Comparison of ENCODE assay signal across 14 mouse cellular contexts in genomic region chr4:54515934-54516333, GRCm38 (mm10).
A peak's percentile ranks its signal among the peaks of the same experiment; 100 is the strongest.
DNase-seq lines count a peak whose midpoint lies in the region; ATAC-seq lines count a peak whose summit lies in the region.
"Had no signal": no experiment of that assay in that cellular context is flagged by ENCODE, and none has a peak within 500 bp of the region (broad histone marks: within the 10 kb centered on the region; RNA-seq: fewer than 3 reads in every experiment).

No protein-coding gene starts in this region.

- H3K4me1 ChIP-seq in forebrain, embryonic 15.5 days: 0 out of 2 replicates have a peak, but pooled peaks cover 4% of the 10 kb centered on the region
- H3K4me1 ChIP-seq: limb, embryonic 15.5 days; neural tube, embryonic 15.5 days had no signal

- 62% methylated on average over 1 of the region's 1 CpGs for WGBS in forebrain, embryonic 15.5 days

- H3K36me3 ChIP-seq in forebrain, embryonic 15.5 days: no peaks in the 10 kb centered on the region
- H3K36me3 ChIP-seq: embryonic facial prominence, embryonic 12.5 days; limb, embryonic 15.5 days; neural tube, embryonic 15.5 days had no signal

- no peaks in the 10 kb centered on the region for H3K9me3 ChIP-seq in forebrain, embryonic 15.5 days
- H3K9me3 ChIP-seq: embryonic facial prominence, embryonic 12.5 days; limb, embryonic 15.5 days; neural tube, embryonic 15.5 days had no signal

- DNase-seq in layer of hippocampus, adult 8-10 months (ENCODE audit: low spot score in 2 of 2): peak; percentile 10 to 24
- DNase-seq in layer of hippocampus, postnatal 25 days (ENCODE audit: extremely low spot score in 1 of 2, low spot score in 1 of 2): no peak
- peak; percentile 42 to 68 for DNase-seq in right cerebral cortex, postnatal 10 days (ENCODE audit: low spot score in 2 of 2)
- no peak for DNase-seq in right cerebral cortex, postnatal 14 days
- DNase-seq in adrenal gland, adult 8-10 months: no peak
- no peak for DNase-seq in yolk sac, embryonic 10.5 days (ENCODE audit: low spot score)
- DNase-seq: cerebellum, adult 8-10 months; lung, adult 2 months; retina, postnatal 1 day had no signal

- H3K4me3 ChIP-seq in forebrain, embryonic 15.5 days: no peak overlapping the region
- H3K4me3 ChIP-seq: embryonic facial prominence, embryonic 12.5 days; limb, embryonic 15.5 days; neural tube, embryonic 15.5 days had no signal

- peak; percentile 72 for ATAC-seq in forebrain, embryonic 15.5 days (replicated peaks)
- ATAC-seq: Patski had no signal

- no peak overlapping the region for H3K4me2 ChIP-seq in forebrain, embryonic 15.5 days (replicated peaks)
- H3K4me2 ChIP-seq: embryonic facial prominence, embryonic 12.5 days; limb, embryonic 15.5 days; neural tube, embryonic 15.5 days had no signal

- H3K27ac ChIP-seq in forebrain, embryonic 15.5 days (replicated peaks): peak overlapping the region; percentile 50; the same call in 1 of the 2 replicates
- H3K27ac ChIP-seq: embryonic facial prominence, embryonic 12.5 days; limb, embryonic 15.5 days; neural tube, embryonic 15.5 days had no signal

- no peaks in the 10 kb centered on the region for H3K27me3 ChIP-seq in forebrain, embryonic 15.5 days
- H3K27me3 ChIP-seq: embryonic facial prominence, embryonic 12.5 days; limb, embryonic 15.5 days; neural tube, embryonic 15.5 days; Patski had no signal

- no peak overlapping the region for H3K9ac ChIP-seq in forebrain, embryonic 15.5 days (replicated peaks)
- H3K9ac ChIP-seq: embryonic facial prominence, embryonic 12.5 days; limb, embryonic 15.5 days; neural tube, embryonic 15.5 days had no signal

Comparison
In these comparisons a context has a peak if more than half of its experiments do, and no peak if none do; other contexts are left out.
1. DNase-seq: peak in layer of hippocampus, adult 8-10 months (2 of 2) and right cerebral cortex, postnatal 10 days (2 of 2); none in layer of hippocampus, postnatal 25 days (0 of 2), right cerebral cortex, postnatal 14 days (single experiment), adrenal gland, adult 8-10 months (single experiment) and yolk sac, embryonic 10.5 days (single experiment).